ENCODE assay signal across 16 mouse cellular contexts in the genomic region with DNA sequence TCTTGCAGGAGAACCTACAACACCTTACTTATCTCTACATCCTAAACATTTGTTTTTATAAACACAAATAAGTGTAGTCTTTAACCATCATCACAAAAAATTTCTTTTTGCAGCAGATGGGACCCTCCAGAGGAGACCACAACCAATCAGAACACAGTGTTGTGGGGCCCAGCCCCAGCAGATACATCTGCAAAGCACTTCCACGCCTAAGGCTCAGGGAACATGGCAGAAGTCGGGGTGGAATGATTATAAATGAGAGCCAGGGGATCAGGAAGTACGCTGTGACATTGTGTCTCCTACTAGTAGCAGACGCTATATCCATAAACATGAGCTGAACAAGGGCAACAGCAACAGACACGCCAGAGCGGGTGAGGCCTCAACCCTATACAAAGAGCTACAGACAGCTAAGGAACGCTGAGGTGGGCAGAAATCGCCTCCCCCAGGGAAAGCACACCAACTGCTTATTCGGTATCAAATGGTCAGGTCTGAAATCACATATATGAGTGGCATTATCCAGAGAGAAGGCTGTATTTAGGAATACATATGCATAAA.
"Had no signal": no experiment of that assay in that cellular context is flagged by ENCODE, and none has a peak within 500 bp of the region (broad histone marks: within the 10 kb centered on the region; RNA-seq: fewer than 3 reads in every experiment).

No protein-coding gene starts in this region.

- DNase-seq: kidney, adult 11 months; kidney, adult 8-10 months; kidney, postnatal 10 days; kidney, postnatal 36 days; layer of hippocampus, postnatal 36 days; liver, embryonic 13.5 days; lung, adult 2 months; lung, postnatal 14 days; lung, postnatal 4 days; thymus, adult 18-20 months; thymus, postnatal 36 days had no signal

- H3K4me1 ChIP-seq: intestine, embryonic 15.5 days; kidney, embryonic 15.5 days; liver, embryonic 13.5 days had no signal

- H3K9ac ChIP-seq: intestine, embryonic 15.5 days; kidney, embryonic 15.5 days; liver, embryonic 13.5 days; neural tube, embryonic 13.5 days had no signal

- ATAC-seq: intestine, embryonic 15.5 days had no signal

- H3K9me3 ChIP-seq: intestine, embryonic 15.5 days; kidney, embryonic 15.5 days; liver, embryonic 13.5 days; neural tube, embryonic 13.5 days had no signal

- H3K4me3 ChIP-seq: intestine, embryonic 15.5 days; kidney, embryonic 15.5 days; left cerebral cortex, adult 2 months; liver, embryonic 13.5 days; myocyte; neural tube, embryonic 13.5 days had no signal

- H3K27ac ChIP-seq: intestine, embryonic 15.5 days; kidney, embryonic 15.5 days; left cerebral cortex, adult 2 months; liver, embryonic 13.5 days; neural tube, embryonic 13.5 days had no signal

- H3K4me2 ChIP-seq: intestine, embryonic 15.5 days; kidney, embryonic 15.5 days; liver, embryonic 13.5 days; neural tube, embryonic 13.5 days had no signal

- H3K27me3 ChIP-seq: intestine, embryonic 15.5 days; kidney, embryonic 15.5 days; liver, embryonic 13.5 days; neural tube, embryonic 13.5 days had no signal

- H3K36me3 ChIP-seq: intestine, embryonic 15.5 days; kidney, embryonic 15.5 days; liver, embryonic 13.5 days; neural tube, embryonic 13.5 days had no signal
